Mouse (Mus musculus) liver, postnatal 0 days (tissue): ENCODE measurements around the gene Itpk1.

Experiments
- CTCF ChIP-seq: sonication (generic); IDR thresholded peaks from 2 replicates; pipeline ENCODE4 v1.5.1; 2016; ENCODE audit warnings: antibody characterized with exemption, low read depth
- EP300 ChIP-seq: IDR thresholded peaks from 2 replicates; pipeline ENCODE4 v1.6.1; 2016; ENCODE audit warnings: antibody characterized with exemption, low read depth, mild to moderate bottlenecking

GRCm38 (mm10) chr12:102684720-102685386 is 19.9 kb downstream of the Itpk1 start:
- TF ChIP-seq CTCF, result no peak
- no peak for TF ChIP-seq EP300
